Mouse (Mus musculus): Measurements from ENCODE around the gene Myb. TPM values are rescaled to one million over a fixed set of nuclear protein-coding genes. Genes with fewer than 3 reads are reported as not detected.
"Not testable (repeated sequence)": the region's sequence is repeated elsewhere in the genome, so short reads cannot be mapped to it uniquely, and the experiment has no call there.

The Myb gene
- polyA plus RNA-seq, 1 experiment from 2014 or later: 7.1 TPM

GRCm38 (mm10) chr10:21153433-21153832, 7.4 kb downstream of the Myb start:
- WGBS: 85% methylated on average over 4 of the region's 4 CpGs
- Histone ChIP-seq H3K36me3 (peaks cover 15% of the 10 kb centered on the region), H3K4me3 (no peak overlapping the region), H3K4me1 (peaks cover 5% of the 10 kb centered on the region; the same call in 1 of the 2 replicates), H3K27me3 (peaks cover 8% of the 10 kb centered on the region), H3K4me2 (replicated peaks) (no peak overlapping the region), H3K9me3 (no peaks in the 10 kb centered on the region), H3K27ac (replicated peaks) (no peak overlapping the region), H3K9ac (replicated peaks) (no peak overlapping the region)
- no peak for ATAC-seq (ENCODE audit: low FRiP score, low read depth)

DNA sequence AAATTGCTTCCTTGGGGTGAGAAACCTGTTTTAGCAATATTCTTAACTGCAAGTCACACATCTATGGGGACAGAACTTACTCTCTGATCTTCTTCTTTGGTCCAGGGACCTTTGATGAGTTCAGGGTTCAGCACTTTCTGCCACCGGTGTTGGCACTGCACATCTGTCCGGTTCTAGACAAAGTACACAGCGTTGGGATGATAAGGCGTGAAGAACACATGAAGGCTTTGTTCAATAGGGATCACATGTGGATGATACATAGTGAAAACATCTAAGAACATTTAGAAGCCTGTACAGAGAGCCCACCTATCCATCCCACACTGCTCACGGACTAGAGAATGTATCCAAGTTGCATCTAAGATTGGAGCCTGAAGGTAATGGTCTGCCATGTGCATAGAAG, 8.0 kb downstream of the Myb start:
- H3K36me3 ChIP-seq: peaks cover 15% of the 10 kb centered on the region
- no peak for ATAC-seq (ENCODE audit: low FRiP score, low read depth)
- peaks cover 1% of the 10 kb centered on the region; the same call in 1 of the 2 replicates for H3K27me3 ChIP-seq
- no peaks in the 10 kb centered on the region for H3K4me1 ChIP-seq
- no peak overlapping the region for H3K27ac ChIP-seq (replicated peaks)
- no peaks in the 10 kb centered on the region for H3K9me3 ChIP-seq
- no peak overlapping the region for H3K9ac ChIP-seq (replicated peaks)
- WGBS: 95% methylated on average over 5 of the region's 5 CpGs
- no peak overlapping the region for H3K4me2 ChIP-seq (replicated peaks)
- no peak overlapping the region for H3K4me3 ChIP-seq

DNA sequence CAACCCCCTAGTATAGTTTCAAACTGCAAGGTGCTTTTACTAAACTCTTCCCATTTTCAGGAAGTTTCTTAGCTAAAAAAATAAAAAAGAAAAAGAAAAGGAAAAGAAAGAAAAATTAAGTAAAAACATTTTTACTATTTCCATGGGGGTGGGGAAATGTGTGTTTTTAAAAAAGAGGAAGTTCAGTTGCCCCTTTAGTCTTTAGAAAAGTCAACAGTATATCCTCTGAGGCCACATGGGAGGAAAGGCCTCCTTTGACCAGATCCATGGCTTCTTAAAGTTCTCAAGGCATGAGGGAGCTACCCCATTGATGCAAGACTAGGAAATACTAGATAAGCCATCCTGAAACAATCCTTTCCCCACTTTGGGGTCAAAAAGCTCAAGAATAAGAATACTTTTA, 9.5 kb downstream of the Myb start:
- Histone ChIP-seq H3K4me1 (no peaks in the 10 kb centered on the region), H3K4me2 (replicated peaks) (no peak overlapping the region), H3K27me3 (no peaks in the 10 kb centered on the region), H3K36me3 (peaks cover 16% of the 10 kb centered on the region), H3K27ac (replicated peaks) (no peak overlapping the region), H3K9me3 (no peaks in the 10 kb centered on the region), H3K9ac (replicated peaks) (no peak overlapping the region), H3K4me3 (no peak overlapping the region)
- ATAC-seq (ENCODE audit: low FRiP score, low read depth): no peak

DNA sequence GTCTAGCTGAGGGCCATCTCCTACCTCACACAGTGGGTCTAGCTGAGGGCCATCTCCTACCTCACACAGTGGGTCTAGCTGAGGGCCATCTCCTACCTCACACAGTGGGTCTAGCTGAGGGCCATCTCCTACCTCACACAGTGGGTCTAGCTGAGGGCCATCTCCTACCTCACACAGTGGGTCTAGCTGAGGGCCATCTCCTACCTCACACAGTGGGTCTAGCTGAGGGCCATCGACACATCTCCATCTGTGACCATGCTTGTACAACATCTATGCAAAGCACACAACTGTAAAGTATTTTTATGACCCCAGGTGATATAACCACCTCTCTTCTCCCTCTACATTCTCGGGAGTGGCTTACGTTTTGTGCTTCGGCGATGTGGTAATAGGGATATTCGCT, 10.8 kb downstream of the Myb start:
- H3K9ac ChIP-seq (replicated peaks); ATAC-seq (ENCODE audit: low FRiP score, low read depth); H3K9me3 ChIP-seq; H3K4me1 ChIP-seq; H3K4me3 ChIP-seq; H3K27ac ChIP-seq (replicated peaks); H3K27me3 ChIP-seq; H3K4me2 ChIP-seq (replicated peaks): not testable (repeated sequence)
- 95% methylated on average over 6 of the region's 6 CpGs for WGBS
- H3K36me3 ChIP-seq: peaks cover 19% of the 10 kb centered on the region

- Histone ChIP-seq H3K4me1 (0 out of 2 replicates have a peak, but pooled peaks cover 3% of the 10 kb centered on the region), H3K4me3 (no peak overlapping the region), H3K4me2 (replicated peaks) (no peak overlapping the region), H3K27me3 (no peaks in the 10 kb centered on the region; the same call in 1 of the 2 replicates), H3K27ac (replicated peaks) (no peak overlapping the region), H3K9ac (replicated peaks) (no peak overlapping the region), H3K9me3 (no peaks in the 10 kb centered on the region), H3K36me3 (peaks cover 18% of the 10 kb centered on the region)
- 100% methylated on average over 1 of the region's 1 CpGs for WGBS
- no peak for ATAC-seq (ENCODE audit: low FRiP score, low read depth)
Observed at GRCm38 (mm10) chr10:21146719-21147118, 14.1 kb downstream of the Myb start.

DNA sequence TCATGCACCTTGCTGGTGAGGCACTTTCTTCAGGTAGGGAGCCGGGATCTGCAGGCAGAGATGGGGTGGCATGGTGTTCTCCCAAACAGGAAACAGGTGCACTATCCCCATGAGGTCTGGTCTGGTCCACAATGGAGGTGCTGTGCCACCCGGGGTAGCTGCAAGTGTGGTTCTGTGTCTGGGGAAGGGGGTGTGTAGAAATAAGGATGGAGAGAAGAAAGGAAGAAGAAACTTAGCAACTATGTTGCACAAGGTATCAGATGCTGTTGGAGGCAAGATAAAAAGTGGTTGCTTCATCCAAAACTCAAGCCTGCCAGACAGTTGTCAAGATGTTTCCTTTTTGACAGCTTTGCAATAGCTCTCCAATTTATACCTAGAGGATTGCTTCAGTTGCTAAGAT, 14.5 kb downstream of the Myb start:
- ATAC-seq (ENCODE audit: low FRiP score, low read depth): no peak
- WGBS: 81% methylated on average over 2 of the region's 2 CpGs
- H3K4me3 ChIP-seq: no peak overlapping the region
- 0 out of 2 replicates have a peak, but pooled peaks cover 3% of the 10 kb centered on the region for H3K4me1 ChIP-seq
- H3K9me3 ChIP-seq: no peaks in the 10 kb centered on the region
- H3K36me3 ChIP-seq: peaks cover 22% of the 10 kb centered on the region
- no peak overlapping the region for H3K27ac ChIP-seq (replicated peaks)
- no peaks in the 10 kb centered on the region; the same call in 1 of the 2 replicates for H3K27me3 ChIP-seq
- H3K9ac ChIP-seq (replicated peaks): no peak overlapping the region
- H3K4me2 ChIP-seq (replicated peaks): no peak overlapping the region

DNA sequence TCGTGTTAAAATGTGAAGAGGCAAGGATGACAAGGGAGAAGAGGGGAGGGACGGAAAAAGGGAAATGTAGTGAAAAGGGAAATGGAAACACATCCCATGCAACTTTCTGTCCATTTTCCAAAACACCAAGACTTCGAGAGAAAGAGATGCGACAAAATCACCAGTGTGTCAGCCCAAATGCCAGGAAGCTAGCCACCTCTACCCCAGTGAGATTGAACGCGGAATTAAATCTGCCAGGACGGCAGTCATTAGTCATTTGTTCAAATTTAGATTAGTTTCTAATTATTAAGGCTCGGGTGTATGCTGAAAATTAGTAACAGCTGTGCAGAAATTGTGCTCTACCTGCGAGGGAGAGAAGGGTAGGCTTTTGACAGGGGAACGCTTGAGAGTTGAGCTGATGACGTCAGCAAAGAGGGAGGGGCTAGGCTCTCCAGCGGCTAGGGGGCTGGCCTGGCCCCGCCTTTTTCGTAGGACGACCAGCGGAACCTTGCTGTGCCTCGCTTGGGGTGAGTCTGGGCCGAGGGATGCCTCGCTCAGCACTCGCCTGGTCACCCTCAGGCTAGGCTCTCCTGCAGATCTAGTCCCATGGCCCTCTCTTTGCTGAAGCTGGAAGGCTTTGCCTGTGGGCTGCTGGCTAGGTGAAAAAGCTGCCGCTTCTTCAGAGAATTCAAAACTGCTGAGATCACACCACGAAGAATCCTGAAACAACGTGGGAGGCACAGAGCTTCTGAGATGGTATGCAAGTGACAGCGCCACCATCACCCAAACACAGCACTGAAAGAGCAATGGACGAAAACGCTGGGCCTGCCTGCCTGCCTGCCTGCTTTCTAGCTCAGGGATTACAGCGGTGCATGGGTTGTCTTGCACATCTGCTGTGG, 15.9 kb downstream of the Myb start:
- H3K4me1 ChIP-seq: 0 out of 2 replicates have a peak, but pooled peaks cover 3% of the 10 kb centered on the region
- H3K9ac ChIP-seq (replicated peaks): peak overlapping the region; percentile 21; the same call in 1 of the 2 replicates
- ATAC-seq (ENCODE audit: low FRiP score, low read depth): peak; percentile 94
- WGBS: 21% methylated on average over 27 of the region's 27 CpGs
- H3K4me2 ChIP-seq (replicated peaks): peak overlapping the region; percentile 52
- H3K27ac ChIP-seq (replicated peaks): peak overlapping the region; percentile 27
- H3K4me3 ChIP-seq: peak overlapping the region; percentile 40
- peaks cover 27% of the 10 kb centered on the region for H3K36me3 ChIP-seq
- no peaks in the 10 kb centered on the region for H3K9me3 ChIP-seq
- no peaks in the 10 kb centered on the region; the same call in 1 of the 2 replicates for H3K27me3 ChIP-seq

DNA sequence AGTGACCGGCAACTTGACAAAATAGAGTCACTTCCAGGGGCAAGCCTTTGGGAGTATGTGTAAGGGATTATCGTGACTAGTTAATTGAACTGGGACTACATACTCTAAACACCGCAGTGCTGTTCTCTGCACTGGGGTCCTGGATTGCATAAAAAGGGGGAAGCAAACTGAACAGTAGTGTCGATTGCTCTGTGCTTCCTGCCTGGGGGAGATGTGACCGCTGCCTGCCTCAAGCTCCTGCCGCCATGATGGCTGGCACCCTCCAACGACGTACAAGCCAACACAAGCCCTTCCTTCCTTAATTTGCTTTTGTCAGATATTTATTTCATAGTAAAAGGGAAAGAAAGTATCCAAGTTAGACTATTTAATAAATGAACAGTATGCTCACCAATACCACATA, 25.5 kb downstream of the Myb start:
- H3K36me3 ChIP-seq: peaks cover 26% of the 10 kb centered on the region
- H3K4me2 ChIP-seq (replicated peaks): no peak overlapping the region
- no peak overlapping the region for H3K4me3 ChIP-seq
- WGBS: 94% methylated on average over 8 of the region's 8 CpGs
- H3K9ac ChIP-seq (replicated peaks): no peak overlapping the region
- ATAC-seq (ENCODE audit: low FRiP score, low read depth): no peak
- no peaks in the 10 kb centered on the region for H3K27me3 ChIP-seq
- no peak overlapping the region for H3K27ac ChIP-seq (replicated peaks)
- H3K4me1 ChIP-seq: no peaks in the 10 kb centered on the region
- peaks cover 9% of the 10 kb centered on the region; the same call in 1 of the 2 replicates for H3K9me3 ChIP-seq

DNA sequence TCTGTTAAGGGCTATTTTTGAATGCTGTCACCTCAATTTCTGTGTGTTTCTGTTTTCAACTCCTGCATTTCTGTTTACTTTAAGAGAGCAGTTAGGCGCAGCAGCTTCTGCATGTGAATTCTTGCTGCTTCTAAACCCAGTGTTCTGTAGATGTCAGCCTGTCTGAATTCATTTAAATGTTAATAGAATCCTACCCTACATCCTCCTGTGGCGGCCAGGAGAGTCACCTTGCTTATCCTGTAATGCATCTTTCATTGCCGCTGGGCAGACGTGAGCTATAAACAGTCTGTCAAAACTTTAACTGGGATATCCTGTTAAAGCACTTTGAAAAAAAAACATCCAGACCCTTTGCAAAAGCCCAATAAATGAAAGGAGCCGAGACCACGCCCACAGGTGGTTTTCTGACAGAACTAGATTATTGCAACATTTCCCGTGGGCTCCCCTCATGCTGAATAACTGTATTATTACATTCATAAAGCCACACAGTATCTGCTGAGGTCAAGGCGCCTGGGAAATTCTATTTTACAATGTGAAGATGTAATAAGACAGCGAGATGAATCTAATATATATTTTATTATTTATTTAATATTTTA, 29.8 kb downstream of the Myb start:
- no peak for ATAC-seq (ENCODE audit: low FRiP score, low read depth)
- Histone ChIP-seq H3K27ac (replicated peaks) (no peak overlapping the region), H3K4me3 (no peak overlapping the region), H3K9ac (replicated peaks) (no peak overlapping the region), H3K4me2 (replicated peaks) (no peak overlapping the region), H3K27me3 (no peaks in the 10 kb centered on the region), H3K9me3 (no peaks in the 10 kb centered on the region), H3K36me3 (no peaks in the 10 kb centered on the region; the same call in 1 of the 2 replicates), H3K4me1 (no peaks in the 10 kb centered on the region)
- WGBS: 56% methylated on average over 9 of the region's 9 CpGs

DNA sequence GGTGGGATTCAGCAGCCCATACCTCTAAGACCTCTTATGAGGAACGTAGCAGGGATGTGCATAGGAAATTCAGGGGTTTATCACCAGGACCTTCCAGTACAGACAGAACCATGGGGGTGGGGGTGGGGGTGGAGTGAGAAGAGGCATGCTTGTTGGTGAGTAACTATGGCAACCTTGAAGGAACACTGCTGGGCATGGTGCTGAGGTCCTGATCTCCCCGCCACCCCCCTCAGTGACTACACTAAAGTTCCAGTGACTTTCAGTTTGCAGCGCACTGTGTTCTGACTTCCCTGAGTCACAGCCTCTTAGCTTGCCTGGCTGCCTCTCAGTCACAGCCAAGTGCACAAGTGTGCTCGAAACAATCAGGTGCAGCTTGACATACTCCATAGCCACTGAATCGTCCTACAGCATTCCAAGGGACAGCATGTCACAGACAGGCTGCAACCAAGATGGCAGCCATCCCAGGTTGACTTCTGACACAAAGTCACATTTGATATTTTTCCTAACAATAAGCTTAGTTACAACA, 32.6 kb downstream of the Myb start:
- Histone ChIP-seq H3K4me1 (no peaks in the 10 kb centered on the region), H3K27ac (replicated peaks) (no peak overlapping the region)
- 76% methylated on average over 5 of the region's 5 CpGs for WGBS

DNA sequence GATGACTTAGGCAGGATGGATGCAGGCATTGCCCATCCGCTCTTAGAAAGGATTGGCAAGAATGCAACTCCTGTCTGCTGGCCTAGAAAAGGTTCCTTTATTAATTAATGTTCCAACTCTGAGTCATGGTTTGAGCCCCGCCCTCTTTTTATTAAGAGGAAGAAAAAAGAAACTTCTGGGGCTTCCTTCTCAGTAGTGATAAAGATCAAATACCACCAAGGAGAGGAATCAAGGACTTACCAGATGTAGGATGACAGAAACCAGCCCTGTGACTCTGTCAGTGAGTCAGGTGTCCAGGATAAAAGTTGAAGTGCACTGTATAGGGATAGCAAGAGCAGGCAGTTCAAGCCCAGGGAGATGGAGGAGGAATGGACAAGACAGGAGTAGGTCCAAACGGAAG, 42.4 kb downstream of the Myb start:
- Histone ChIP-seq H3K27me3 (0 out of 2 replicates have a peak, but pooled peaks cover 4% of the 10 kb centered on the region), H3K36me3 (no peaks in the 10 kb centered on the region), H3K9me3 (no peaks in the 10 kb centered on the region), H3K9ac (replicated peaks) (no peak overlapping the region), H3K4me3 (no peak overlapping the region), H3K4me2 (replicated peaks) (no peak overlapping the region), H3K4me1 (no peaks in the 10 kb centered on the region), H3K27ac (replicated peaks) (no peak overlapping the region)
- ATAC-seq (ENCODE audit: low FRiP score, low read depth): no peak
- WGBS: 85% methylated on average over 3 of the region's 3 CpGs

More for the DNA sequence above, 32.6 kb downstream of the Myb start:
- Histone ChIP-seq H3K4me3 (no peak overlapping the region), H3K27me3 (no peaks in the 10 kb centered on the region), H3K4me2 (replicated peaks) (no peak overlapping the region), H3K9me3 (no peaks in the 10 kb centered on the region), H3K9ac (replicated peaks) (no peak overlapping the region), H3K36me3 (no peaks in the 10 kb centered on the region; the same call in 1 of the 2 replicates)
- peak; percentile 19; the same call in 1 of the 2 replicates for ATAC-seq (ENCODE audit: low FRiP score, low read depth)

- H3K4me3 ChIP-seq: no peak overlapping the region
- H3K27me3 ChIP-seq: 0 out of 2 replicates have a peak, but pooled peaks cover 4% of the 10 kb centered on the region
- no peak overlapping the region for H3K9ac ChIP-seq (replicated peaks)
- H3K36me3 ChIP-seq: no peaks in the 10 kb centered on the region
- 93% methylated on average over 2 of the region's 2 CpGs for WGBS
- no peak for ATAC-seq (ENCODE audit: low FRiP score, low read depth)
- peaks cover 9% of the 10 kb centered on the region for H3K4me1 ChIP-seq
- H3K9me3 ChIP-seq: no peaks in the 10 kb centered on the region
- no peak overlapping the region for H3K27ac ChIP-seq (replicated peaks)
- H3K4me2 ChIP-seq (replicated peaks): no peak overlapping the region
Observed at GRCm38 (mm10) chr10:21114459-21114858, 46.3 kb downstream of the Myb start.
